Mouse (Mus musculus) CD4-positive, CD25-positive, alpha-beta regulatory T cell, adult 4 months (primary cell): ENCODE data around the gene Tmem169. TPM values are rescaled to one million over a fixed set of nuclear protein-coding genes. Genes with fewer than 3 reads are reported as not detected.
"Not testable (repeated sequence)": the region's sequence is repeated elsewhere in the genome, so short reads cannot be mapped to it uniquely, and the experiment has no call there.

Experiments
- ATAC-seq: one replicate; pipeline ENCODE4 v1.8.0; 2017
- polyA plus RNA-seq, 2 experiments: library from polyadenylated mRNA; unstranded; fragments of 100-300 nt; shearing (Covaris generic); gene quantifications; one replicate each; pipeline ENCODE4 v1.2.1; 2017

The Tmem169 gene
- polyA plus RNA-seq = under 1 TPM in 1 of 2 experiments, not detected in 1; 0.17 TPM

DNA sequence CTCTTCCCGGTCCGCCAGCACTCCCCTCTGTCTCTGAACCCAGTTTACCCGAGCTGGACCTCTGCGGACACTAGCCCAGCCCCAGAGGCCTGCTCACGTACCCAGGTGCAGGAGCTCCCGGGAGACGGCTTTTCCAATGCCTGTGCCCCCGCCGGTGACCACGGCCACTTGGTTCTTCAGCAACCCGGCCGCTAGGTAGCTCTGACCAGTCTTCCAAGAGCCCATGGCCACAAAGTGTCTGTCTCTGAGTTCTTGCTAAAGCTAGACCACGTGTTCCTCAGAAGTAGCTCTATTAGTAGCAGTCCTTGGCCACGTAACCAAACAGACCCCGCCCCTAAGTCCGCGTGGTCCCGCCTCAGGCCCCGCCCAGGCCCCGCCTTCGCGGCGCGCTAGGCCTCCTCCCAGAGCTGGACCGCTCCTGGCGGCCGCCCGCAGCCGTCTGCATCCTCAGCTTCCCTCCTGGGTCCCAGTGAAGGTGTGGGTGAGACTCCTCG, at the start of gene Tmem169, which contains the start of gene Pecr:
TSS of gene Tmem169 (plus strand) at position 378 of the 494 bp plus-strand sequence.
TSS of gene Pecr (minus strand) at position 323 of the 494 bp plus-strand sequence.
- peak; percentile 100 for ATAC-seq

DNA sequence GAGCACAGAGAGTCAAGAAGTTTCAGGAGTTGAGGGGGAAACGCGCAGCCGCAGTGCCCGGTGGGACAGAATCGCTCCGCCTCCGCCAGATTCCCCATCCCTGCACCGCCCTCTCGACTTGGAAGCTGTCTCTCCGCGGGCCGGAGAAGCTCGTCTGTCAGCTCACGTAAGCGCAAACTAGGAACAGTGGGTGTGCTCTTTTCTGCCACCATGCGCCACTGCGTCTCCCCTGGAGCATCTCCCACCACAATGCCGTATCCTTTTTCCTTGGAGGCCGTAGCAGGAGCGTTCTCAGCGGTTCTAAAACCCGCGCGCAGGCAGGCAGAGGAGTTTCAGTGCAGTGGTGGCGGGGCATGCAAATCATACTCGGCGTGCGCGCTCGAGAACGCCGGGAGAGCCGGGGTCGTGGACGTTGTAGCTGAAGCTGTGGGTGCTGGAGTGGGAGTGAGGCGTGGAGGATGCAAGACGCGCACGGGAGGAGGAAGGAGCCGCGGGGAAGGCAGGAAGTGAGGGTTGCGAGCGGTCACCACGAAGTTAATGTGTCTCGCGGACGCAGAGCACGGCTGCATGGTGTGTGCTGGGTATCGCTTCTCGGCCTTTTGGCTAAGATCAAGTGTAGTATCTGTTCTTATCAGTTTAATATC, 47.7 kb upstream of the Tmem169 start:
- ATAC-seq = peak; percentile 75

GRCm38 (mm10) chr1:72237007-72237775, 47.0 kb upstream of the Tmem169 start:
- ATAC-seq = peak; percentile 16

DNA sequence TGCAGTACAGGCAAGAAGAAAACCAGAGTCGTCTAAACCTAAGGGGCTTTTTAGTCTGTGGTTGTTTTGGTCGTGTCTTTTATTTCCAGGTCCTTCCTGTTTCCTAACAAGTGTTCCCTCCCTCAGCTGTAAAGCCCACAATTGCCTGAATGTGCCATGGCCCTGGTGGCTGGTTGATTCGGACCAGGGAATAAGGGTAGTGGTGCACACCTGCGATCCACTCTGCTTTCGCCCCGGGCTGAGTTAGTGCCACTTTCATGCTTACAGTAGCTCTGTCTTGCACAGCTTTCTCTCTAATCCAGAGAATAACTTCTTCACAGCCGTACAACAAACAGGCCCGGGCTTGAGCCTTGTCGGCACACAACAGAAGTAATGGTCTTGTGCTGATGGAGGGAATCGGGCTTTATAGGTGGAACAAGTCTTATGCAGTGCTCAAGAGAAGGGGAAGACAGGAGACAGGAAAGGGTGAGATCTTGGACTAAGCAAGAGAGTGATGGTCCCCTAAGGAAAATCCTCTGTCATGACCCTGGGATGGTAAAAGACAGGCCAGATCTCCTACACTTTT, 46.1 kb upstream of the Tmem169 start:
- ATAC-seq = no peak

DNA sequence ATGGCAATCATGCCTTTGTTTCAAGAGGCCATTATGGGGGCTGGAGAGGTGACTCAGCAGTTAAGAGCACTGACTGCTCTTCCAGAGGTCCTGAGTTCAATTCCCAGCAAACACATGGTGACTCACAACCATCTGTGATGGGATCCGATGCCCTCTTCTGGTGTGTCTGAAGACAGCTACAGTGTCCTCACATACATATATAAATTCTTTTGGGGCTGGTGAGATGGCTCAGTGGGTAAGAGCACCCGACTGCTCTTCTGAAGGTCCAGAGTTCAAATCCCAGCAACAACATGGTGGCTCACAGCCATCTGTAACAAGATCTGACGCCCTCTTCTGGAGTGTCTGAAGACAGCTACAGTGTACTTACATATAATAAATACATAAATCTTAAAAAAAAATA, 45.1 kb upstream of the Tmem169 start:
- not testable (repeated sequence) for ATAC-seq

DNA sequence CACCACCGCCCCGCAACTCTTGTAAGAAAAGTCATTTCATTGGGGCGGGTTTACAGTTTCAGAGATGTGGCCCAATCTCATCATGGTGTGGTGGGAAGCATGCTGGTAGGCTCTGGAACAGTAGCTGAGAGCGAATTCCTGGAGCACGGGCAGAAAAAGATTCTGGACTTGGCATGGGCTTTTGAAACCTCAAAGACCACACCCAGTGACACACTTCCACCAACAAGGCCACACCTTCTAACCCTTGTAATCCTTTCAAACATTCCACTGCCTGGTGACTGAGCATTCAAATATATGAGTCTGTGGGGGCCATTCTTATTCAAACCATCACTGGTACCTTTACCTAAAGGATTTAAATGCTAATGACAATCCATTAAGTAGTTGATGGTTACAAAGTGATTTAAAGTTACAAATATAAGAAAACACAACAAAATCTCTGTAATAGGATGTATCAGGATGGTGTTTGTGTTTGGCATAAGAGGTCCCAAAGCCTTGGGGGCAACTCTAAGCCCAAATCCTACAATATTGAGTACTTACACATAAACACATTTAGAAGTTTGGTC, 41.5 kb upstream of the Tmem169 start:
- no peak for ATAC-seq

- peak; percentile 96 for ATAC-seq
These were observed 40.4 kb upstream of the Tmem169 start for GRCm38 (mm10) chr1:72243656-72244316.

DNA sequence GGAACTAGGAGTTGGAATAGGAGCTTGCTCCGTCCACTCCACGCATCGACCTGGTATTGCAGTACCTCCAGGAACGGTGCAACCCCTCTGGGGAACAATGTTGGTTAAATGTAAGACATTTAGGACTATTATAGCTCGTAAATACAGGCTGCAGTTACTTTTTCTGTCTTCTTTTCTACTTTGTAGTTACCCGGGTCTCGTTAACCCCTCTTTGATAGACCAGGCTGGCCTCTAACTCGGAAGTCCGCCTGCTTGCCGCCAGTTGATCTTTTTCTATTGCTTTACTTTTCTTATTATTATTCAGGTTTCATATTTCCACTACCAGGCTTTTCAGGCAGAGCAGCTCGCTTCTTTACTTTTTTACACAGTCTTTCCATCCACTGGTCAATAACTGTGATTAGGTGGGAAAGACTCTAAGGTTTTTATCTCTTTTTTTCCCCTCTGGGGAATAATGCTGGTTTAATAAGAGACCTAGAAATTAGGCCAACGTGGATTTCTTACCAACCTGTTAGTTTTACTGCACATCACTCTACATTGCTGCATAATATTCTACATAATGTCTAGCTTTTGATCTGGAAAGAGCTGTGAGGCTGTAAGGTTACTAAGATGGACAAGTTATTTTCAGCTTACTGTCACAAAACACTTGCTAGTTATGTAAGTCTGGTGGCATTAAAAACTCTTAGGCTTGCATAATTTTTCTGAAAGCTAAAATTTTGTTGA, 39.7 kb upstream of the Tmem169 start:
- ATAC-seq = peak; percentile 44

DNA sequence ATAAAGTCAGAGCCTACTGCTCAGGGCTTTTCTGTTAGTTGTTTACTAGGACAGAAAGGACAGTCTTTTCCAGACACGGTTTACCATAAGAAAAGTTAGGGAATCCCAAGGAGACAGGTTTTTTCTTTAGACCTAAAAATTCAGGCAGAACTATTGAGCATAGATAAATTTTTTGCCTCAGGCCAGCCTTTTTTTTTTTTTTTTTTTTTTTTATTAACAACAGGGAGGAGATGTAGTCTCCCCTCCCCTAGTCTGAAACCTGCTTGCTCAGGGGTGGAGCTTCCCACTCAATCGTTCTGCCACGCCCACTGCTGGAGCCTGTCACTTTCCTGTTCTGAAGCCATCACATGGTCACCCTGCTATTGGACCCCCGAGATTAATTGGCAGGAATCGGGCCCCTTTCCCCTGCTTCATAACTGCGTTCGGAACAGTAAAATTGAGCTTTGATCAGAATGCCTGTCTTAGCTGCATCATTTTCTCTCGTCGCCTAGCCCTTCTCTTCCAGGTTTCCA, 35.9 kb upstream of the Tmem169 start:
- not testable (repeated sequence) for ATAC-seq

- no peak for ATAC-seq
These were observed 32.4 kb upstream of the Tmem169 start for GRCm38 (mm10) chr1:72251806-72252205.

- ATAC-seq = no peak
These were observed 30.2 kb upstream of the Tmem169 start for GRCm38 (mm10) chr1:72253881-72254491.

- peak; percentile 89 for ATAC-seq
These were observed 29.6 kb upstream of the Tmem169 start for GRCm38 (mm10) chr1:72254545-72255061.

GRCm38 (mm10) chr1:72255062-72255853, 28.9 kb upstream of the Tmem169 start:
- ATAC-seq = peak; percentile 59

DNA sequence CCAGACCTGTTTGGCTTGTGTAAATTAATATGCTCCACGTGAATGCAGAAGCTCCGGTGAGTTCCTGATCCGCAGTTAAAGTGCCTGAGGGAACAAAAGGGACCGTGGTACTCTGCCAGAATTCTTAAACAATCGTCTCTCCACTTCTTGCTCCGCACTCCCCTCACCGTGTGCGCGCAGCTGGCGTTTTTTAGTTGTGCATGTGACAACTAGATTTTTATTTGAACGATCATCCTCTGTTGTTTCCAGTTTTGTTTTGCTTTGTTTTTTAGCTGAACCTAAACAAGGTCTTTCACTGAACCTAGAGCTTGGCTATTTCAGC, 28.4 kb upstream of the Tmem169 start:
- no peak for ATAC-seq

DNA sequence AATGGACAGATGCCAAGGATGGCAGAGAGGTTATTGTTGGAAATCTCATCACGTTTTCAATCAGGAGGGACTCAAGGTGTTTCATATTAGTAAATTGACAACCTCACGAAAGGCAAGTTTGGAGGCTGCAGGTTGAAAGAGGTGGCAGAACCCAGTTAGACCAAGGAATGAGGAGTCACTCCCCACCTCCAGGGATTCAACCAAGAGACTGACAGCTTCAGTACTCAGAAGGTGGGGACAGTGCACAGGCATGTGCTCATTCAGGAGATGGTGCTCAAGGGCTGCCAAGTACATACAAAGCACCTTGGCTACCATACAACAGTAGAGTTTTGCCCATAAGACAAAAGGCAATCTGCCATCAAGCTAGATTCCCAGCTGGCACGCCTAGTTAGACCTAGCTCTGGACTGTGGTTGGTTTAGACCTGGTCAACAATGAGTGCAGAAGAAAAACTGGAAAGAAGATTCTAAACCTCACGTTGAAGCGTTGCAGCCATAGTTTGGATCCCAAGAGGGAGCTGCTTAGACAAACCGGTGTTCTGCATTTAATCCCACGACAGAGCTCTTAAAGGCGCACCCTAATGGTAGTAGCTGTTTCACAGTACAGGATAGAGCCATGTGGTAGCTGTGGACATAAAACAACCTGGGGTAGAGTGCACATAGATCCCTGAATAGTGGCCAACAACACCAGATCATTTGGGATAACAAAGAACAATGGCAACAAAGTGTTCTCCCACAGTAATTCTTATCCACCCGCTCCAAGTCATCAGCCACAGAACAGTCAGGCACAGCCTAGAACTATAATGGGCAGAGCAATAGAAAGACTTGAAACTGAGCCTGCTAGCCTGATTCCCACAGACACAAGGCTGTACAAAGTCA, 27.6 kb upstream of the Tmem169 start:
- ATAC-seq = no peak

DNA sequence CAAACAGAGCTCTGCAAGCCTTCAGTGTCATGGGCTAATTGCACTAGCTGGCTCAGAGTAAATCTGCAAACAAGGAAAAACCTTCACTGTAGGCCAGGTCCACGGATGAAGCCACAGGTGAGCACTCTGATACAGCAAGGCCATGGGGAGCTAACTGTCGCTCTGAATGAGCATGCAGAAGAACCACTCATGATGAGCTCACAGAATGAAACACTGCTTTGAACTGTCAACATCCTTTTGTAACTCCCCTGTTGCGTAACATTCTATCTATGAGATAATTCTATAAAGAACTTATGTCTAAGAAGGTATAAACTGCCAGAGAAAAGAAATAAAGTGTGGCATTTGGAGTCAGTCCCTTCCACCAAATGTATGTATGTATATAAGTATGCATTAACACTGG, 21.1 kb upstream of the Tmem169 start:
- no peak for ATAC-seq

DNA sequence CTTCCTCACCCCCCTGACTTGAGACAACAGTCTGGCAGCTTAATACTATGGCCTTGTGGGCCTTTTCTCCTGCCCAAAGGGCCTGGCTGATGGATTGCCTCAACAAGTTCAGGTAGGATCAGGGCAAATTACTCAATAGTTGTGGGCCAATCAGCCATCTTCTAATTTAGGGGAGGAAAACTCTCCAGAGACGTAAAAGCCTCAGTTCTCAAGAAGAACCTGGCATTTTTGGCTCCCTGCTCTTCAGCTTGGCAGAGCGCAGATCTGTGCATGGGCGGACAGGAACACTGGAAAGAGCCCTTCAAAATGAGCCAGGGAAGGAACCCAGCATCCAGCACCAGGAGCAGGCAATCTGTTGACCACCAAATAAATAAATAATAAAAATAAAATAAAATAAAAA, 6.1 kb upstream of the Tmem169 start:
- no peak for ATAC-seq

DNA sequence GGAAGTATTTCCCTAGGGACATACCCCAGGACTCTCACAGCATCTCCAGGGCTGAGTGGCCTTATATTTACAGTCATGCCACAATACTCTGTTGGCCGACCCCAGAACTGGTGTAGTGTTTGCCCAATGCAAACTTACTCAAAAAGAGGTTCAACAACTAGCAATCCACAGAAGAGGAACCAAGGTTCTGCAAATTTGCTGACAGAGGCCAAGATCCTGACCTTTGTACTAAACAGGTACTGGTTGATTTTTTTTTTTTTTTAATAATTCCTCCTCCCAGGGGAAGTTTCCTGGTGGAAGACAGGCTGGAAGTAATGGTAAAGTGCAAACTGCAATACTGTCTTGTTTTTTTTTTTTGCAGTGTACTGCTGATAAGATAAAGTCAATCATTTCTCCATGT, 1.6 kb upstream of the Tmem169 start:
- no peak for ATAC-seq

DNA sequence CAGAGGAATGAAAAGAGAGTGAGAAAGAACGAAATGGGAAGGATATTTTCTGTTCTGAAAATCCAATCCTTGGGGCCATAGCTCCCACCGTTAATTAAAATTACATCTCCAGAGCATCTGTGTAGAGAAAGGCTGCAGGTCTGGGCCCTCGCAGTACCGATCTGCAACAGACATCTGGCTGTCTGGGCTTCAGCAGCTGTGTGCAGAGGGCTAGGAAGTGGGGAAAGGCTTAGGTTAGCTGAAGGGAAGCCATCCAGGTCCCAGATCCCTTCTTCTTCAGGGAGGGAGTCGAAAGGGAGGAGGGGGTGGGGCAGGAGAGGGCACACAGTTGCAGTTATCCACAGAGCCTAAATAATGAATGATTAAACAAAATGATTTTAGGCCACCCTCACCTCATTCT, 370 bp downstream of the Tmem169 start:
- peak; percentile 18 for ATAC-seq
